Mouse (Mus musculus) lung, adult 2 months (tissue): Measurements from ENCODE around the gene Tns2.

Source experiments
- CTCF ChIP-seq: fragments of 200-500 bp; IDR thresholded peaks from 2 replicates; pipeline ENCODE4 v1.5.1; 2011; ENCODE audit warnings: mild to moderate bottlenecking, low read length, control low read depth; ENCODE audit not compliant: insufficient read depth
- POLR2A ChIP-seq: fragments of 200-500 bp; IDR thresholded peaks from 2 replicates; pipeline ENCODE4 v1.6.1; 2011; ENCODE audit warnings: low read depth, mild to moderate bottlenecking, control low read depth, low read length, borderline replicate concordance; ENCODE audit errors: extremely low read depth

DNA sequence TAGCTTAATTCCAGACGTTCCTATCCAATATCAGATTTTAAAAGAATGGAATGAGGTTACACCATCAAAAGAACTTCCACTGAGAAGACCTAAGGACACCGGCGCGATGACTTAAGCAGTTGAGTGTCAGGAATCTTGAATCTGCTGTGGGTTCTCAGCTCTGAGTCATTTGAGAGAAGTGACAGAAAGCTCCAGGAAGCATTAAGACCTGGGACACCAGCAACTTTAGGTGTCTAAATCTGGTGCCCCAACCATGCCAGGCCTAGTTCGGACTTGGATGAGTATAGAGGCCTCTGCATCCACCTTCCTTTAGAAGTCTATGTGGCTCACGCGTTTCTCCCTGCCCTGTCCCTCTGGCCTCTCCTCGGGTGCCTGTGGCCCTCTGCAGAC lies 447 bp upstream of the Tns2 start:
- TF ChIP-seq CTCF: no peak
- no peak for TF ChIP-seq POLR2A
